Mouse (Mus musculus) hindbrain, embryonic 14.5 days (tissue): ENCODE data around the gene Hoxa6. TPM values are rescaled to one million over a fixed set of nuclear protein-coding genes. Genes with fewer than 3 reads are reported as not detected.
A peak's percentile ranks its signal among the peaks of the same experiment; 100 is the strongest.

Source experiments
- ATAC-seq: fragments of 200-750 bp; cut with Nextera tagmentation; 2 replicates; pipeline ENCODE4 v1.8.0; 2017; ENCODE audit warnings: moderate number of reproducible peaks, mild to moderate bottlenecking, moderate TSS enrichment, moderate library complexity; ENCODE audit not compliant: low FRiP score
- DNase-seq: peaks from one replicate; pipeline ENCODE4 v3.0.0-alpha.2; 2015; ENCODE audit warnings: low spot score
- H3K27ac ChIP-seq: fragments of 300-500 bp; sonication (generic); 2 replicates; pipeline ENCODE4 v1.5.1; 2014; ENCODE audit warnings: mild to moderate bottlenecking, moderate library complexity
- H3K27me3 ChIP-seq: fragments of 300-500 bp; sonication (generic); 2 replicates; pipeline ENCODE4 v1.6.1; 2014; ENCODE audit warnings: mild to moderate bottlenecking, low read length, mixed read lengths; ENCODE audit not compliant: control insufficient read depth, insufficient read depth
- H3K36me3 ChIP-seq: fragments of 300-500 bp; sonication (generic); replicated peaks from 2 replicates; pipeline ENCODE4 v1.6.1; 2014; ENCODE audit not compliant: control insufficient read depth, insufficient read depth
- H3K4me1 ChIP-seq: fragments of 300-500 bp; sonication (generic); replicated peaks from 2 replicates; pipeline ENCODE4 v1.6.1; 2014; ENCODE audit warnings: antibody characterized with exemption, low read length, mixed read lengths; ENCODE audit not compliant: control insufficient read depth, insufficient read depth
- H3K4me2 ChIP-seq: fragments of 300-500 bp; sonication (generic); replicated peaks from 2 replicates; pipeline ENCODE4 v1.6.1; 2014; ENCODE audit warnings: mild to moderate bottlenecking, moderate library complexity
- H3K4me3 ChIP-seq: fragments of 300-500 bp; sonication (generic); replicated peaks from 2 replicates; pipeline ENCODE4 v1.5.1; 2014; ENCODE audit warnings: mild to moderate bottlenecking, low read length
- H3K9ac ChIP-seq: fragments of 300-500 bp; sonication (generic); 2 replicates; pipeline ENCODE4 v1.6.1; 2014
- H3K9me3 ChIP-seq: fragments of 300-500 bp; sonication (generic); 2 replicates; pipeline ENCODE4 v1.6.1; 2016; ENCODE audit warnings: low read length; ENCODE audit not compliant: control insufficient read depth
- WGBS: fragments of 180-500 bp; shearing (Covaris S2); extraction: QIAGEN DNeasy Blood & Tissue Kit; methylation state at CpG from one replicate; pipeline ENCODE4 v1.1.7; 2014; 5-methylcytosine and 5-hydroxymethylcytosine counted together
- polyA plus RNA-seq: library from polyadenylated mRNA; unstranded; fragments of >200 nt; fragmentation: Nextera tagmentation; extraction: Ambion mirVana; gene quantifications from 2 replicates; pipeline ENCODE4 v1.2.1, GENCODE M21; 2014

Gene Hoxa6
- 25.4 and 29.8 TPM in 2 replicates for polyA plus RNA-seq

GRCm38 (mm10) chr6:52208072-52208867, at the start of gene Hoxa6:
TSS of gene Hoxa6 (minus strand) at chr6:52208722.
- no peaks in the 10 kb centered on the region for H3K9me3 ChIP-seq
- H3K4me3 ChIP-seq = peak within 1 kb of the TSS; percentile 50
- DNase-seq = no peak
- no peaks in the 10 kb centered on the region for H3K4me1 ChIP-seq
- peak within 1 kb of the TSS; percentile 81 for H3K4me2 ChIP-seq
- peak within 1 kb of the TSS; percentile 50 for H3K9ac ChIP-seq
- no peak for ATAC-seq
- peak within 1 kb of the TSS; percentile 85 for H3K27ac ChIP-seq
- no peaks in the 10 kb centered on the region for H3K36me3 ChIP-seq
- H3K27me3 ChIP-seq = peaks cover 92% of the 10 kb centered on the region
- WGBS = 1% methylated on average over 47 of the region's 47 CpGs

GRCm38 (mm10) chr6:52256956-52257355, 48.4 kb upstream of the Hoxa6 start:
- ATAC-seq (no peak), DNase-seq (peak; percentile 92)
- Histone ChIP-seq H3K4me2 (no peak overlapping the region), H3K36me3 (no peaks in the 10 kb centered on the region), H3K4me1 (no peaks in the 10 kb centered on the region; the same call in 1 of the 2 replicates), H3K27me3 (peaks cover 90% of the 10 kb centered on the region), H3K27ac (no peak overlapping the region), H3K9me3 (no peaks in the 10 kb centered on the region), H3K9ac (no peak overlapping the region), H3K4me3 (no peak overlapping the region)
- under 1% methylated on average over 6 of the region's 6 CpGs for WGBS

GRCm38 (mm10) chr6:52253511-52254500, 45.3 kb upstream of the Hoxa6 start:
- Histone ChIP-seq H3K9ac (no peak overlapping the region), H3K4me1 (no peaks in the 10 kb centered on the region), H3K27me3 (peaks cover 98% of the 10 kb centered on the region), H3K4me3 (no peak overlapping the region), H3K27ac (no peak overlapping the region), H3K36me3 (no peaks in the 10 kb centered on the region), H3K4me2 (no peak overlapping the region), H3K9me3 (no peaks in the 10 kb centered on the region)
- 1% methylated on average over 59 of the region's 59 CpGs for WGBS
- ATAC-seq (no peak), DNase-seq (no peak)

- H3K27me3 ChIP-seq = peaks cover 98% of the 10 kb centered on the region
- H3K4me1 ChIP-seq = no peaks in the 10 kb centered on the region
- H3K27ac ChIP-seq = no peak overlapping the region
- H3K4me2 ChIP-seq = no peak overlapping the region
- DNase-seq = no peak
- H3K4me3 ChIP-seq = no peak overlapping the region
- H3K9ac ChIP-seq = no peak overlapping the region
- WGBS = 2% methylated on average over 35 of the region's 35 CpGs
- no peaks in the 10 kb centered on the region for H3K9me3 ChIP-seq
- no peaks in the 10 kb centered on the region for H3K36me3 ChIP-seq
- no peak for ATAC-seq
These were observed 44.4 kb upstream of the Hoxa6 start for GRCm38 (mm10) chr6:52252775-52253376.

- H3K36me3 ChIP-seq = no peaks in the 10 kb centered on the region
- no peak overlapping the region for H3K27ac ChIP-seq
- H3K4me1 ChIP-seq = no peaks in the 10 kb centered on the region
- no peak overlapping the region for H3K4me3 ChIP-seq
- ATAC-seq (no peak), DNase-seq (no peak)
- no peak overlapping the region for H3K9ac ChIP-seq
- WGBS = under 1% methylated on average over 24 of the region's 24 CpGs
- peaks cover 98% of the 10 kb centered on the region for H3K27me3 ChIP-seq
- no peaks in the 10 kb centered on the region for H3K9me3 ChIP-seq
- H3K4me2 ChIP-seq = no peak overlapping the region
These were observed 43.7 kb upstream of the Hoxa6 start for GRCm38 (mm10) chr6:52252016-52252774.

GRCm38 (mm10) chr6:52251177-52251879, 42.8 kb upstream of the Hoxa6 start:
- Histone ChIP-seq H3K9ac (no peak overlapping the region), H3K4me1 (no peaks in the 10 kb centered on the region), H3K36me3 (no peaks in the 10 kb centered on the region), H3K4me3 (no peak overlapping the region), H3K9me3 (no peaks in the 10 kb centered on the region), H3K4me2 (no peak overlapping the region), H3K27ac (no peak overlapping the region), H3K27me3 (peaks cover 98% of the 10 kb centered on the region)
- no peak for ATAC-seq
- DNase-seq = no peak
- WGBS = 10% methylated on average over 7 of the region's 7 CpGs

GRCm38 (mm10) chr6:52249826-52250225, 41.3 kb upstream of the Hoxa6 start:
- no peak overlapping the region for H3K4me2 ChIP-seq
- H3K4me3 ChIP-seq = no peak overlapping the region
- H3K4me1 ChIP-seq = no peaks in the 10 kb centered on the region
- H3K27me3 ChIP-seq = peaks cover 99% of the 10 kb centered on the region
- no peak for ATAC-seq
- whole genome bisulfite sequencing = 0% methylated on average over 4 of the region's 4 CpGs
- no peaks in the 10 kb centered on the region for H3K36me3 ChIP-seq
- H3K9me3 ChIP-seq = no peaks in the 10 kb centered on the region
- no peak for DNase-seq
- H3K9ac ChIP-seq = no peak overlapping the region
- H3K27ac ChIP-seq = no peak overlapping the region

GRCm38 (mm10) chr6:52249415-52249738, 40.9 kb upstream of the Hoxa6 start:
- Histone ChIP-seq H3K27me3 (peaks cover 100% of the 10 kb centered on the region), H3K9me3 (no peaks in the 10 kb centered on the region), H3K4me3 (no peak overlapping the region), H3K27ac (no peak overlapping the region), H3K9ac (no peak overlapping the region), H3K36me3 (no peaks in the 10 kb centered on the region), H3K4me1 (no peaks in the 10 kb centered on the region), H3K4me2 (no peak overlapping the region)
- DNase-seq = no peak
- 0% methylated on average over 16 of the region's 16 CpGs for WGBS
- ATAC-seq = no peak
